Mouse (Mus musculus): ENCODE data around the gene Nebl. TPM values are rescaled to one million over a fixed set of nuclear protein-coding genes. Genes with fewer than 3 reads are reported as not detected.
A peak's percentile ranks its signal among the peaks of the same experiment; 100 is the strongest.

Gene Nebl
- polyA plus RNA-seq, 1 experiment from 2014 or later: 337 TPM

DNA sequence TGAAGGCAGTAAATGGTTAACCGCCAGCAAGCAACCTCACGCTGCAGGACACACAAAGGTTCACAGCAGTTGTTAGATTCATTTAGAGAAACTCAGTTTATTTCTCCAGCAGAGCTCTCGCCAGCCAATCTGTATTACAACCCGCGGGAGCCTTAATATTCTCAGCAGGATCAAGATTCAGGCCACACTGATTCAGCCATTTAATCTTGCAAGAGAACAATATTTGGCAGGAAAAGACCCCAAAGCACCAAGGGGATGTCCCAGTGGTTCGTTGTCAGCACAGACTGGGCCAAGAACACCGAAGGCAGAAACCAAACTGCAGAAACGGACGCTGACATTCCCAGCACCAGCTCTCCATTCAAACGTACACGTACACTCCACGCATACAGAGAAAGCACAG lies 216.5 kb downstream of the Nebl start:
- Histone ChIP-seq H3K9ac (no peak overlapping the region), H3K27ac (ENCODE audit: poor library complexity, severe bottlenecking) (no peak overlapping the region), H3K4me3 (no peak overlapping the region), H3K4me1 (replicated peaks) (no peaks in the 10 kb centered on the region), H3K27me3 (replicated peaks) (no peaks in the 10 kb centered on the region), H3K9me3 (replicated peaks) (no peaks in the 10 kb centered on the region), H3K36me3 (no peaks in the 10 kb centered on the region), H3K4me2 (no peak overlapping the region)
- WGBS: 74% methylated on average over 12 of the region's 12 CpGs
- no peak for ATAC-seq (ENCODE audit: insufficient number of reproducible peaks, low FRiP score)

DNA sequence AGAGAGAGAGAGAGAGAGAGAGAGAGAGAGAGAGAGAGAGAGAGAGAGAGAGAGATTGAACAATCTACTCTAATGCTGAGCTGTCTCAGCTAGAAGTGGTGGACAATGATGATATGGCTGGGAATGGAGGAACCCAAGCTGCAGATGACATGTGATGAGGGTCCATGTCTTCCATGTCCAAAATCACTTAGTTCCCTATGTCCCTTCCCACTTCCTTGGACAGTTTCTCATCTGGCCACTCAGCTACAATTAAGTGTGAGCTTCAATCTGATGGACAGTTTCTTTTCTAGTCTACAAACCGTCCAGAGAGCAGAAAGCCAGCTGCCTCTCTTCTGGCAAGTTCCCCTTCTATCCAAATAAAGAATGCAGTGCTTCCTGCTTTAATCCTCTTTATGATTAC lies 221.3 kb downstream of the Nebl start:
- H3K4me1 ChIP-seq (replicated peaks): no peaks in the 10 kb centered on the region
- H3K9me3 ChIP-seq (replicated peaks): no peaks in the 10 kb centered on the region
- H3K4me3 ChIP-seq: no peak overlapping the region
- no peak overlapping the region for H3K4me2 ChIP-seq
- no peak for ATAC-seq (ENCODE audit: insufficient number of reproducible peaks, low FRiP score)
- H3K36me3 ChIP-seq: no peaks in the 10 kb centered on the region
- no peak overlapping the region for H3K27ac ChIP-seq (ENCODE audit: poor library complexity, severe bottlenecking)
- WGBS: 28% methylated on average over 1 of the region's 1 CpGs
- no peaks in the 10 kb centered on the region for H3K27me3 ChIP-seq (replicated peaks)
- no peak overlapping the region for H3K9ac ChIP-seq

DNA sequence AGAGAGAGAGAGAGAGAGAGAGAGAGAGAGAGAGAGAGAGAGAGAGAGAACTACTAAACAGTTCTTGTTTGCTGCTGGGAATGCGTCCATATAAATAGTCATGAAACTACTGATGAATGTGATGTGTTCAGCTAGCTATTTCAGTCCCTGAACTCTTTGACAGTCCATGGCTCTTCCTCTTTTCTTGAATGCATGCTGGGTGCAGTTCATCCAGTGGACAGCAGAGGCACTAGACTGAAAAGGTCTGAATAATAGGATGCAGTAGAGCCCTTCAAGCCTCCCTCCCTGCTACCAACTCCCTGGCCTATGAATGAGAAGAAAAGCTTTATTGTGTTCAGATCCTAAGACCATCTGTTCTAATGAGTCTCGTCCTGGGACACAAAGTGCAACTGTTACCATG lies 223.9 kb downstream of the Nebl start:
- no peaks in the 10 kb centered on the region for H3K36me3 ChIP-seq
- H3K4me1 ChIP-seq (replicated peaks): no peaks in the 10 kb centered on the region
- whole genome bisulfite sequencing: 86% methylated on average over 2 of the region's 2 CpGs
- H3K27ac ChIP-seq (ENCODE audit: poor library complexity, severe bottlenecking): no peak overlapping the region
- H3K4me3 ChIP-seq: no peak overlapping the region
- no peak for ATAC-seq (ENCODE audit: insufficient number of reproducible peaks, low FRiP score)
- no peaks in the 10 kb centered on the region for H3K27me3 ChIP-seq (replicated peaks)
- no peak overlapping the region for H3K9ac ChIP-seq
- H3K9me3 ChIP-seq (replicated peaks): no peaks in the 10 kb centered on the region
- H3K4me2 ChIP-seq: no peak overlapping the region

DNA sequence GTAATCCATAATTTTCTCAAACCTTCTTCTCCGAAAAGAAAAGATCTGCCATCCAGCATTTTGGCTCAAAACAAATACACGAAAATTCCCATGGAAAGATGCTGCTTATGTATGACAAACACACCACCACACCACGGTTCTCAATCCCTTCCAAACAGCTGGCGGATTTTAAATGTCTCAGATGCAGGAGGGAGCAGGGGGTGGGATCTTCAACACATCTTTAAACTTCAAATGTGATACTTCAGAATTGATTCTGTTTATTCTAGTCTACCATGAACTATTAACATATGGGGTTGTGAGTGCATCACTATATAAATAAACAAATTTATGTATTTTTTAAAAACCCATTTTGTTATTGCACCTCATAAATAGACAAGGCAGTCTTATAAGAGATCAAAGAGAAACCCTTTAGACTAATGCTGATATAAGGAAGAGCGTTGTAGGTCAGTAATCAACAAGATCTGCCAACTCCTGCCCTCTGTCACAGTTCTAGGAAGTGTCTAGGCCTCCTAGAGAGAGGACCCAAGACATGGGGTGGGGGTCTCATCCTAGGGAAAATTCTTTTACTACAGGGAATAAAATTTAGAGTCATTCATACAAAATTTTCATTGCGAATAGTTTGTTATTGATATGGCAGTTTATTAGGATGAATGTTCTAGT lies 227.0 kb downstream of the Nebl start:
- Histone ChIP-seq H3K36me3 (no peaks in the 10 kb centered on the region), H3K27me3 (replicated peaks) (no peaks in the 10 kb centered on the region), H3K4me1 (replicated peaks) (no peaks in the 10 kb centered on the region), H3K4me3 (no peak overlapping the region), H3K27ac (ENCODE audit: poor library complexity, severe bottlenecking) (no peak overlapping the region), H3K9ac (no peak overlapping the region), H3K9me3 (replicated peaks) (no peaks in the 10 kb centered on the region), H3K4me2 (no peak overlapping the region)
- ATAC-seq (ENCODE audit: insufficient number of reproducible peaks, low FRiP score): no peak
- WGBS: 86% methylated on average over 6 of the region's 6 CpGs

DNA sequence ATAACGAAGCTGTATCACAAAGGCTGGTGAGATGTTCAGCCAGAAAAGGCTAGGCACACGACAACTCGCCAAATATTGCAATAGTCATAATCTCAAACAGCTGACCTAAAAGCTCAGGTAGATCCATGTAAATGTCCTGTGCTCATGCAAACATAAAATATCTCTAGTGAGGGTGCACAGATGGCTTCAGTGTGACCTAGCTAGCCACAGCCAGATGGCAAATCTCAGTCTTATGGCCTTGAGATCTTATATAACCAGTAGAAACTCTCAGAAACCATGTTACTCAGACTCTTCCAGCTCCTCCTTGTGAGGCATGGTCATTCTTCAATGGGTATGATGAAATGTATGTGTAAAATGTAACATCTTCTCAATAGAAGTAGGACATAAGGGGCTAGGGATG lies 230.2 kb downstream of the Nebl start:
- Histone ChIP-seq H3K4me2 (no peak overlapping the region), H3K4me3 (no peak overlapping the region), H3K27me3 (replicated peaks) (no peaks in the 10 kb centered on the region), H3K9ac (no peak overlapping the region), H3K27ac (ENCODE audit: poor library complexity, severe bottlenecking) (no peak overlapping the region), H3K36me3 (no peaks in the 10 kb centered on the region), H3K9me3 (replicated peaks) (no peaks in the 10 kb centered on the region), H3K4me1 (replicated peaks) (no peaks in the 10 kb centered on the region)
- 79% methylated on average over 3 of the region's 3 CpGs for WGBS
- no peak for ATAC-seq (ENCODE audit: insufficient number of reproducible peaks, low FRiP score)

DNA sequence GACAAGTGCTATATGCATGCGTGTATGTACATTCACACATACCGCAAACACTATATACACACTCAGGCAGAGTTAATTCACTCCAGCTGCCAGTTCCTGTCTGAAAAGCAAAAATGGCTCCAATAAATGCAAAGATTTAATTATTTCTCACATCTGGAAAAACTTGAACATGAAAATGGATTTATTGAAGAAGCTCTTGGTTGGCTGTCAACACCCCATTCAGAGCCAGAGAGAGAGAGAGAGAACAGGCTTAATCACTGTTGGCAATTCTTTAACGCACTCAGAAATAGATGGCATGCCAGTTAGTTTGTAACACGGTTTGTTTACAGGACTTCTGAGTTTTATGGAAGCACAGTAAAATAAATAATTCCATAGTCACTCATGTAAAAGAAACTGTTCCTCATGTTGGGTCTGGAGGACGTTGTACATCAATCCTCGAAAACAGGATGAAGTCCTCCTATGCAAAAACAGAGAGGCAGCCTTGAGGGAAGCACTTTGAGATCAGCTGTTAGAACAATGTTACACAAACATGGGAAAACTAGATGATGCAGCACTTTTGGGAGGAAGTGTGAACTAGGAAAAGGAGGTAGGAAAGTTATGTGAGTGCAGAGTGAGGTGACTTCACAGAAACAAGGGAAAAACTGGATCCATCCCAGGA lies 265.6 kb downstream of the Nebl start:
- Histone ChIP-seq H3K4me2 (no peak overlapping the region), H3K4me1 (replicated peaks) (peaks cover 11% of the 10 kb centered on the region), H3K27ac (ENCODE audit: poor library complexity, severe bottlenecking) (no peak overlapping the region), H3K9me3 (replicated peaks) (no peaks in the 10 kb centered on the region), H3K27me3 (replicated peaks) (no peaks in the 10 kb centered on the region), H3K36me3 (no peaks in the 10 kb centered on the region), H3K4me3 (no peak overlapping the region), H3K9ac (no peak overlapping the region)
- 64% methylated on average over 6 of the region's 6 CpGs for WGBS
- no peak for ATAC-seq (ENCODE audit: insufficient number of reproducible peaks, low FRiP score)

DNA sequence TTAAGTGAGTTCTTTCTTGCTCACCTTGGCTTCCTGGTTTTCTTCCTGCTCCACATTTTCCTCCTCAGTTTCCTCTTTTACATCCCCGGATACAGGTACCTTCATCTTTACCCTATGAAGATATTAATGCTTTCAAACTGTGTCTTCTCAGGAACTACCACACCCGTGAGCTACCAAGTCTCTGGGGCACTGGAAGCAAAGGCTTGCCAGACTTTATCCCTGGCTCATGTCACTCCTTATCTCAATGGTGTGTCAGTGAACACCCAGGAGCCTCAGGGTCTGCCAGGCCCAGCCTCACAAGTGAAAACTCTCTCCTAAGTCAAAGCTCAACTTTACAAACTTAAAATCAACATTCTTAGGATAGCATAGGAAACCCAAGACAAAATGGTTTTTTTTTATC lies 270.8 kb downstream of the Nebl start:
- peak; percentile 81 for ATAC-seq (ENCODE audit: insufficient number of reproducible peaks, low FRiP score)
- WGBS: 7% methylated on average over 2 of the region's 2 CpGs
- Histone ChIP-seq H3K4me3 (peak overlapping the region; percentile 60), H3K27ac (ENCODE audit: poor library complexity, severe bottlenecking) (peak overlapping the region; percentile 96), H3K4me2 (peak overlapping the region; percentile 22), H3K36me3 (peaks cover 1% of the 10 kb centered on the region; the same call in 1 of the 2 replicates), H3K9ac (peak overlapping the region; percentile 68), H3K27me3 (replicated peaks) (no peaks in the 10 kb centered on the region), H3K9me3 (replicated peaks) (no peaks in the 10 kb centered on the region), H3K4me1 (replicated peaks) (peaks cover 30% of the 10 kb centered on the region)

DNA sequence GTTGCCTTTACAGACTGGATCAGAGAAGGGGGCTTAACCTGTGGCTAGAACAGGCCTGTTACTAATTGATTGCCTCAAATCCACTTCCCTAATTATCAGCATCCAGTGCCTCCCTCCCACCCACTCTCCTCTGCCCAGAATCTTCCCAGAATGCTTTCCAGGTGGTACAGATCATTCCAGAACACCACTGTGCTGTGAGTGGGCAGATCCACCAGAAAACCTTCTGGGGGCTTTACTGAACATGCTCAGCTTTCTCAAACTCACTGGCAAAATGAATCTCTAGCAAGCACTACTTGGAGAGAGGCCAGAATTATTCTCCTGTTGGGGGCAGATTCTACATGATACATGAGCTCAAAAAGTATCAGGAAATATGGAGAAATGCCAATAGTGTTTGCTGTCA lies 277.6 kb downstream of the Nebl start:
- ATAC-seq (ENCODE audit: insufficient number of reproducible peaks, low FRiP score): no peak
- Histone ChIP-seq H3K36me3 (peaks cover 22% of the 10 kb centered on the region), H3K4me2 (no peak overlapping the region), H3K27ac (ENCODE audit: poor library complexity, severe bottlenecking) (no peak overlapping the region), H3K4me1 (replicated peaks) (peaks cover 35% of the 10 kb centered on the region), H3K4me3 (no peak overlapping the region), H3K27me3 (replicated peaks) (no peaks in the 10 kb centered on the region), H3K9me3 (replicated peaks) (no peaks in the 10 kb centered on the region), H3K9ac (no peak overlapping the region)

DNA sequence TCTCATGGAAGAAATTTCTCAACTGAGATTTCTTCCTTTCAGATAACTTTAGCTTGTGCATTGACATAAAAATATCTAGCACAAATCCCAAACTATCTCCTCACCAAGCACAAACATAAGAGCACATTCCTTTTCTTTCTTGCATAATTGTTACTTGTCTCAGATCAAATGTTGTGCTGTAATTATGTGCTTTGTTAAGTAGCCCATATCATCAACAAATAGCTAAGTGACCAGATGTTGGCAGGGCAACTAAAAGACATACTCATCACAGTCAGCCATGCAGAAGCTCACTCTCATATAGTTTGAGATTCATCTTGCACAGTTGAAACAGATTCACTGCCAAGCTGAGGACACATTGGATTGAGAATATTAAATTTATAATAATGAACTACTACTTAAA lies 282.9 kb downstream of the Nebl start:
- Histone ChIP-seq H3K9me3 (replicated peaks) (no peaks in the 10 kb centered on the region), H3K36me3 (peaks cover 26% of the 10 kb centered on the region), H3K27me3 (replicated peaks) (no peaks in the 10 kb centered on the region), H3K4me3 (no peak overlapping the region), H3K9ac (no peak overlapping the region), H3K27ac (ENCODE audit: poor library complexity, severe bottlenecking) (no peak overlapping the region), H3K4me1 (replicated peaks) (peaks cover 6% of the 10 kb centered on the region; the same call in 1 of the 2 replicates), H3K4me2 (no peak overlapping the region)
- no peak for ATAC-seq (ENCODE audit: insufficient number of reproducible peaks, low FRiP score)

DNA sequence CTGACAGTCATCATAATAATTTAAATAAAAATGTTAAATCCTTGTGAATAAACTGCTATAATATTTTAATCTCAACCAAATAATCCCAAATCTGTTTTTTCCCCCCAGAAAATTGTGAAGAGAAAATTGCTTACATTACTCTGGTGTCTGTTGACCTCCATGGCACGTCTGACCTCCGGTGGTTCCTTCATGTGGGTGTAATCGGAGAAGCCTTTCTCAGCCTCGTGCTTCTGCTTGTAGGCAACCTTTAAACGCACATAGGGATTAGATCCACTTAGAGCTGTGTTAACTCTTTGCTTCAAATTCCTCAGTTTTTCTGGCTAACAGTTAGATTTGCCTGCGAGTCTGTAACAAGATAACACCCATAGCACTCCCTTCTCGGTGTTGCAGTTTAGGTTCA lies 287.7 kb downstream of the Nebl start:
- Histone ChIP-seq H3K9ac (no peak overlapping the region), H3K4me1 (replicated peaks) (0 out of 2 replicates have a peak, but pooled peaks cover 5% of the 10 kb centered on the region), H3K27ac (ENCODE audit: poor library complexity, severe bottlenecking) (no peak overlapping the region), H3K4me2 (no peak overlapping the region), H3K4me3 (no peak overlapping the region), H3K9me3 (replicated peaks) (no peaks in the 10 kb centered on the region), H3K36me3 (peaks cover 30% of the 10 kb centered on the region), H3K27me3 (replicated peaks) (no peaks in the 10 kb centered on the region)
- WGBS: 33% methylated on average over 7 of the region's 7 CpGs
- ATAC-seq (ENCODE audit: insufficient number of reproducible peaks, low FRiP score): no peak

DNA sequence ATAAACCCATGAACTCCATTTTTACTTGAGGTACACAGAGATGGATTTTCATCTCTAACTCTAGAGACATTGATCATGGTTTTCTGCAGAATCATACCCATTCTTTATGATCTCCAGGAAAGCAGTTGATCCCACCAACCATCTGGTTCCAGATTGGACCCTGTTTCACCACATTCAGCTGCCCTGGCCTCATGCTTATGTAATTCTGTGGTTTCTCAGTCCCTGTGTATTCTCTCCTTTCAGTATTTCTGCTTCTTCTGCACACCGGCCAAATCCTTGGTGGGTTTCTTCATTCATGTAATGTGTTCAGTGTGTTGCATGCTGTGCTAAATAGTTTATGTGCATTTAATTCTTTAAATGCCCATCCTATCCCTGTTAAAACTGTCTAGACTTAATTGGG lies 292.9 kb downstream of the Nebl start:
- no peak overlapping the region for H3K27ac ChIP-seq (ENCODE audit: poor library complexity, severe bottlenecking)
- 86% methylated on average over 1 of the region's 1 CpGs for WGBS
- no peak overlapping the region for H3K9ac ChIP-seq
- H3K4me1 ChIP-seq (replicated peaks): 0 out of 2 replicates have a peak, but pooled peaks cover 5% of the 10 kb centered on the region
- no peaks in the 10 kb centered on the region for H3K27me3 ChIP-seq (replicated peaks)
- ATAC-seq (ENCODE audit: insufficient number of reproducible peaks, low FRiP score): no peak
- no peak overlapping the region for H3K4me3 ChIP-seq
- H3K9me3 ChIP-seq (replicated peaks): no peaks in the 10 kb centered on the region
- peaks cover 35% of the 10 kb centered on the region for H3K36me3 ChIP-seq
- H3K4me2 ChIP-seq: no peak overlapping the region

All from heart, embryonic 12.5 days (tissue).